Mouse (Mus musculus): ENCODE results near the gene Exo5. TPM values are rescaled to one million over a fixed set of nuclear protein-coding genes. Genes with fewer than 3 reads are reported as not detected.

Gene Exo5
- polyA plus RNA-seq, 1 experiment: 4.1 TPM

- no peak for TF ChIP-seq GATA1 (IDR thresholded peaks at IDR 0.05; ENCODE audit: borderline replicate concordance, low read length)
- no peak for TF ChIP-seq FLI1 (IDR thresholded peaks at IDR 0.05; ENCODE audit: low read length)
- Histone ChIP-seq H3K4me1 (peaks cover 31% of the 10 kb centered on the region), H3K27me3 (replicated peaks) (peaks cover 48% of the 10 kb centered on the region), H3K4me3 (replicated peaks) (no peak overlapping the region), H3K9me3 (no peaks in the 10 kb centered on the region), H3K36me3 (replicated peaks; ENCODE audit: low read length) (no peaks in the 10 kb centered on the region)
Measured at GRCm38 (mm10) chr4:120879386-120879785, 45.4 kb downstream of the Exo5 start.

DNA sequence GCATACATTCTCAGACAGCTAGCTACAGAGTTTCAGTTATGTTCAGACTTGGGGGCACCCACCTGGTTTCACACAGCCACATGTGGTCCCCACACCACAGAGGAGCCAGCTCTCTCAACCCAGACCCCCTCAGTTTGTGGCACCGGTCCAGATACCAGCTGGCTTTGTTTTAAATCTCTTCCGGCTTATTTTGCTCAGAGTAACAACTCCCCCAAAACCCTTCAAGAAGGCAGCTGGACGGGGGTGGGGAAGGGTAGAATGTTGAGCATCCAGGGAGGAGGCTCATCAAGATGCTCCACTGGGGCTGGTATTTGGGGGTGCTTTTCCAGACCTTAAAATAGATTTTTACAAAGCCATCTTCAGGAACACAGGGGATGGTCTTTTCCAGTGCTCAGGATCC, 46.1 kb downstream of the Exo5 start:
- Histone ChIP-seq H3K4me1 (peaks cover 31% of the 10 kb centered on the region), H3K9me3 (no peaks in the 10 kb centered on the region), H3K36me3 (replicated peaks; ENCODE audit: low read length) (no peaks in the 10 kb centered on the region), H3K27me3 (replicated peaks) (peaks cover 51% of the 10 kb centered on the region), H3K4me3 (replicated peaks) (no peak overlapping the region)
- TF ChIP-seq GATA1 (IDR thresholded peaks at IDR 0.05; ENCODE audit: borderline replicate concordance, low read length) (no peak), FLI1 (IDR thresholded peaks at IDR 0.05; ENCODE audit: low read length) (no peak)

GRCm38 (mm10) chr4:120875961-120876360, 48.9 kb downstream of the Exo5 start:
- peaks cover 66% of the 10 kb centered on the region for H3K27me3 ChIP-seq (replicated peaks)
- no peak for TF ChIP-seq FLI1 (IDR thresholded peaks at IDR 0.05; ENCODE audit: low read length)
- no peak for TF ChIP-seq GATA1 (IDR thresholded peaks at IDR 0.05; ENCODE audit: borderline replicate concordance, low read length)
- no peaks in the 10 kb centered on the region for H3K36me3 ChIP-seq (replicated peaks; ENCODE audit: low read length)
- H3K4me1 ChIP-seq: peaks cover 15% of the 10 kb centered on the region
- no peak overlapping the region for H3K4me3 ChIP-seq (replicated peaks)
- no peaks in the 10 kb centered on the region for H3K9me3 ChIP-seq

Other genes starting within 250 kb of the Exo5 start
- gene Kcnq4, start 176.4 kb downstream of the Exo5 start, polyA plus RNA-seq (2012; ENCODE audit: insufficient read depth, low replicate concordance): not detected in 2 replicates
- 53.3 and 73.4 TPM in 2 replicates for gene Nfyc, start 93.4 kb downstream of the Exo5 start, polyA plus RNA-seq (2012; ENCODE audit: insufficient read depth, low replicate concordance)
- gene Rims3, start 70.2 kb downstream of the Exo5 start, polyA plus RNA-seq (2012; ENCODE audit: insufficient read depth, low replicate concordance): 0.06 TPM in 1 of 2 replicates, not detected in the other
- gene Zfp69, start 26.7 kb upstream of the Exo5 start, polyA plus RNA-seq (2012; ENCODE audit: insufficient read depth, low replicate concordance): 2.1 and 3.0 TPM in 2 replicates
- 28.0 and 35.0 TPM in 2 replicates for gene Smap2, start 92.2 kb upstream of the Exo5 start, polyA plus RNA-seq (2012; ENCODE audit: insufficient read depth, low replicate concordance)
- 0.03 TPM in 1 of 2 replicates, not detected in the other for gene Col9a2, start 114.4 kb upstream of the Exo5 start, polyA plus RNA-seq (2012; ENCODE audit: insufficient read depth, low replicate concordance)
- gene Zmpste24, start 173.2 kb upstream of the Exo5 start, polyA plus RNA-seq (2012; ENCODE audit: insufficient read depth, low replicate concordance): 2.6 TPM in 1 of 2 replicates, not detected in the other
- not detected in 2 replicates for gene Tmco2, start 184.2 kb upstream of the Exo5 start, polyA plus RNA-seq (2012; ENCODE audit: insufficient read depth, low replicate concordance)